Mouse (Mus musculus): ENCODE results near the gene Myo19. TPM values are rescaled to one million over a fixed set of nuclear protein-coding genes. Genes with fewer than 3 reads are reported as not detected.

Myo19 gene
- polyA plus RNA-seq, 1 experiment from 2014 or later, result 10.0 TPM

DNA sequence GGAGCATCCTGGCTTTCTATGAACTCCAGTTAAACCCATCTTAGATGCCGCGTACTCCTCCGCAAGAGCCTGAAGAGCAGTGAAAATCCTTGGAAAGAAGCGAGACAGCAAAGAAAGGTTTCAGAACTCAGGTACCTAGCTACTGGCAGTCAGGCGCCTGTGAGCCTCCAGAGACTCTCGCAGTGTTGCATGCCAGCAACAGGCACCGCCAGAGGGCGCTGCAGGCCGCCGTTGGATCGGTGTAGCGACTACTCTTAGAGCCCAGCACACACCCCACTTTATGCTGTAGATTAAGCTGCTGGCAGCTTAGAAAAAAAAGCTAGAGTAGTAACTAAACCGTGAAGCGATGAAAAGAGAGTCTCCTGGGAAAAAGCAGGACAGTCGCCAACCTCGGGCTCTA, 38.5 kb downstream of the Myo19 start:
- Histone ChIP-seq H3K9ac (ENCODE audit: low read length) (peak overlapping the region; percentile 4; the same call in 1 of the 2 replicates), H3K27ac (ENCODE audit: low read depth) (no peak overlapping the region), H3K4me1 (replicated peaks; ENCODE audit: control insufficient read depth, insufficient read depth, low read length) (0 out of 2 replicates have a peak, but pooled peaks cover 4% of the 10 kb centered on the region), H3K27me3 (replicated peaks; ENCODE audit: control insufficient read depth, insufficient read depth, low read length) (no peaks in the 10 kb centered on the region), H3K4me2 (ENCODE audit: low read length) (peak overlapping the region; percentile 33), H3K9me3 (ENCODE audit: control insufficient read depth, low read length) (no peaks in the 10 kb centered on the region), H3K4me3 (ENCODE audit: low read depth, low read length) (no peak overlapping the region), H3K36me3 (ENCODE audit: control insufficient read depth, insufficient read depth, low read length) (peaks cover 6% of the 10 kb centered on the region; the same call in 1 of the 2 replicates)
- ATAC-seq (replicated peaks; ENCODE audit: low FRiP score, low TSS enrichment, low read depth), result no peak
- 7% methylated on average over 16 of the region's 16 CpGs for WGBS
- peak; percentile 94 for DNase-seq (ENCODE audit: low spot score)

DNA sequence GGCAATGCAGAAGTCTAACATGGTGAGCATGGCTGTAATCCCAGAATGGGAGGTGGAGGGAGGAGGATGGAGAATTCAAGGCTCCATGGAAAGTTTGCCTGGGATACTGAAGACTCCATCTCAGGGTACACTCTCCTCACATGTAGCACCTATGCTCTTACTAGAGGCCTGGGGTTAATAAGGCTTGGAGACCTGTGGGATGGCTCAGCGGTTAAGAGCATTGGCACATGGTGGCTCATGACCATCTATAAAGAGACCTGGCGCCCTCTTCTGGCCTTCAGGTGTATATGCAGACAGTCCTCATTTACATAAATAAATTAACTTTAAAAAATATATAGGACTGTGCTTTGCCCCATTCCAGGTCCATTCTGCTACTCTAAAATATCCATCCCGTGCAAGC, 39.3 kb downstream of the Myo19 start:
- no peak overlapping the region for H3K4me2 ChIP-seq (ENCODE audit: low read length)
- DNase-seq (ENCODE audit: low spot score) (no peak), ATAC-seq (replicated peaks; ENCODE audit: low FRiP score, low TSS enrichment, low read depth) (no peak)
- no peak overlapping the region for H3K4me3 ChIP-seq (ENCODE audit: low read depth, low read length)
- 49% methylated on average over 3 of the region's 3 CpGs for WGBS
- H3K27me3 ChIP-seq (replicated peaks; ENCODE audit: control insufficient read depth, insufficient read depth, low read length), result no peaks in the 10 kb centered on the region
- H3K36me3 ChIP-seq (ENCODE audit: control insufficient read depth, insufficient read depth, low read length), result no peaks in the 10 kb centered on the region
- no peak overlapping the region for H3K9ac ChIP-seq (ENCODE audit: low read length)
- no peaks in the 10 kb centered on the region for H3K9me3 ChIP-seq (ENCODE audit: control insufficient read depth, low read length)
- no peak overlapping the region for H3K27ac ChIP-seq (ENCODE audit: low read depth)
- H3K4me1 ChIP-seq (replicated peaks; ENCODE audit: control insufficient read depth, insufficient read depth, low read length), result 0 out of 2 replicates have a peak, but pooled peaks cover 4% of the 10 kb centered on the region

DNA sequence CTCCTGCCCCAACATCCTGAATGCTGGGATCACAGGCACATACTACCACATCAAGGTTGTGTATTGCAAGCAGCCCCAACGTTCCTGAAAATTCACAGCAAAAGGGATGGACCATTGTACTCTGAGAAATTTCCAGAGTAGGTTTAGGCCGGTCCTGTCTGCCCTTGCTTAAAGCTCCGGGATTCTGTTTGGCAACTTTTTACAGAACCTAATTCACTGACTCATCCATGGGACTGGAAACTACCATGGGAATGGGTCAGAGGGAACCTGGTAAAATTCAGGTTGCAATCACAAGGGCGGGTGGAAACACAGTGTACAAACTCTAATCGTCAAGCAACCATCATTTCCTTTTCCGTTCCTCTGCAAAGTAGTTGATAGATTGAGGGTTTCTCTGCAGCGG, 40.0 kb downstream of the Myo19 start:
- Histone ChIP-seq H3K27ac (ENCODE audit: low read depth) (no peak overlapping the region), H3K9ac (ENCODE audit: low read length) (no peak overlapping the region), H3K9me3 (ENCODE audit: control insufficient read depth, low read length) (no peaks in the 10 kb centered on the region), H3K4me3 (ENCODE audit: low read depth, low read length) (no peak overlapping the region), H3K4me2 (ENCODE audit: low read length) (no peak overlapping the region), H3K4me1 (replicated peaks; ENCODE audit: control insufficient read depth, insufficient read depth, low read length) (0 out of 2 replicates have a peak, but pooled peaks cover 4% of the 10 kb centered on the region), H3K36me3 (ENCODE audit: control insufficient read depth, insufficient read depth, low read length) (no peaks in the 10 kb centered on the region), H3K27me3 (replicated peaks; ENCODE audit: control insufficient read depth, insufficient read depth, low read length) (no peaks in the 10 kb centered on the region)
- 70% methylated on average over 7 of the region's 7 CpGs for WGBS
- ATAC-seq (replicated peaks; ENCODE audit: low FRiP score, low TSS enrichment, low read depth) (no peak), DNase-seq (ENCODE audit: low spot score) (no peak)

DNA sequence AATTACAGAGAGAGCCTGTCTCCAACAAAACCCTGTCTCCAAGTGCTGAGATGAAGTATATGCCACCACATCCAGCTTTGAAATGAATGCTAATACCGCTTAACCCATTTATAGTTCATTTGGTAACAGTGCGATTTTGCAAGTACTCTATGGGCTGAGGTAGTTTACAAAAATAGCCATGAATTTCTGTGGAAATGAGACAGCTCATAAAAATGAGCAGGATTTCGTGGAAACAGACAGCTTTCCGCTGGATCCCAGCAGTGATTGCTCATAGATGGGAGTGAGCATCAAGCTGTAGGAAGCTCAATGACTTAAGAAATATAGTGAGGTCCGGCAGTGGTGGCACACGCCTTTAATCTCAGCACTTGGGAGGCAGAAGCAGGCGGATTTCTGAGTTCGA, 41.0 kb downstream of the Myo19 start:
- no peak overlapping the region for H3K4me2 ChIP-seq (ENCODE audit: low read length)
- H3K27me3 ChIP-seq (replicated peaks; ENCODE audit: control insufficient read depth, insufficient read depth, low read length), result no peaks in the 10 kb centered on the region
- H3K4me1 ChIP-seq (replicated peaks; ENCODE audit: control insufficient read depth, insufficient read depth, low read length), result no peaks in the 10 kb centered on the region
- WGBS, result 84% methylated on average over 8 of the region's 8 CpGs
- ATAC-seq (replicated peaks; ENCODE audit: low FRiP score, low TSS enrichment, low read depth), result no peak
- no peak overlapping the region for H3K4me3 ChIP-seq (ENCODE audit: low read depth, low read length)
- H3K27ac ChIP-seq (ENCODE audit: low read depth), result no peak overlapping the region
- DNase-seq (ENCODE audit: low spot score), result no peak
- H3K9ac ChIP-seq (ENCODE audit: low read length), result no peak overlapping the region
- H3K36me3 ChIP-seq (ENCODE audit: control insufficient read depth, insufficient read depth, low read length), result no peaks in the 10 kb centered on the region
- H3K9me3 ChIP-seq (ENCODE audit: control insufficient read depth, low read length), result no peaks in the 10 kb centered on the region

DNA sequence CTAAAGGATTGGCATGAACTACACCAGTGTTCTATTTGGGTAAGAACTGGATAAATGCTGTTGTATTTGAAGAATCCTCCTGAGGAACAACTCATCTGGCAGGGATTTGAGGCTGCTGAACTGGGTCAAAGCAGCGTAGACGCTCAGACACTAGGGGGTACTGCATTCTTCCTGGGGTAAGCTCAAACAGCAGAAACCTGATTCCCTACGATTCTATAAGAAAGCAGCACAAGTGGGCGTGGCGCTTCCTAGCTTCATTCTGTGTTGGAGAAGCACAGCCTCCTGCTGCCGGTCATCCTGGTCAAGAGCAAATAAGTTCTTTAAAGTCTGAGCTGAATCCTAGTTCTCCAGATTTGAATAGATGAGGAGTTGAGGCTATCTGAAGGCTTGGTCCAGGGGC, 52.3 kb downstream of the Myo19 start:
- H3K27me3 ChIP-seq (replicated peaks; ENCODE audit: control insufficient read depth, insufficient read depth, low read length), result no peaks in the 10 kb centered on the region
- no peaks in the 10 kb centered on the region for H3K4me1 ChIP-seq (replicated peaks; ENCODE audit: control insufficient read depth, insufficient read depth, low read length)
- no peak overlapping the region for H3K9ac ChIP-seq (ENCODE audit: low read length)
- H3K9me3 ChIP-seq (ENCODE audit: control insufficient read depth, low read length), result no peaks in the 10 kb centered on the region
- H3K4me3 ChIP-seq (ENCODE audit: low read depth, low read length), result no peak overlapping the region
- WGBS, result 11% methylated on average over 6 of the region's 6 CpGs
- DNase-seq (ENCODE audit: low spot score), result no peak
- H3K27ac ChIP-seq (ENCODE audit: low read depth), result no peak overlapping the region
- no peaks in the 10 kb centered on the region for H3K36me3 ChIP-seq (ENCODE audit: control insufficient read depth, insufficient read depth, low read length)
- ATAC-seq (replicated peaks; ENCODE audit: low FRiP score, low TSS enrichment, low read depth), result no peak
- no peak overlapping the region for H3K4me2 ChIP-seq (ENCODE audit: low read length)

DNA sequence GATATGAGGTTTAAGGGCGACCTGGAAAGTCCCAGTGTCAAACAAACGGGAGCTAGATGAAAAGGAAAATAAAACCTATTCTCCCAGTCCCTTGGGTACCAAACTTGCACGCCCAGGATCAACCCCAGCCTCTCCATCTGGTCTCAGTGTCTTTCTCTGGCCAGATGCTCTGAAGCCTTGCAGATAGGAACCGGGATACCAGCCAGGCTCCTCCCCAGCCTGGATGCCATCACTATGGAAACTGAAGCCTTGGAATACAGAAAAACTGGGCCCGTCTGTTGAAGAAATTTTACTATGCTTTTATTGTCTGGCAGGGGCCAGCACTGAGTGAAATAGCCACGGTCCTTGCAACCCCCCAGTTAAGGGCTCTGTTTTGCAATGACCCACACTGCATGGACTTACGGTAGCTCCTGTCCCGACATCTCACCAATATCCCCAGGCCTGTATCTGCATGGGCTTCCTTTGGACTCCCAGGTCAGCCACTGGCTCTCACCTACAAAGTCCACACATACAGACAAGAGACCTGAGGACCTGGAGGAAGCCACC, 59.6 kb downstream of the Myo19 start:
- no peak overlapping the region for H3K9ac ChIP-seq (ENCODE audit: low read length)
- WGBS, result 62% methylated on average over 8 of the region's 8 CpGs
- no peak for ATAC-seq (replicated peaks; ENCODE audit: low FRiP score, low TSS enrichment, low read depth)

DNA sequence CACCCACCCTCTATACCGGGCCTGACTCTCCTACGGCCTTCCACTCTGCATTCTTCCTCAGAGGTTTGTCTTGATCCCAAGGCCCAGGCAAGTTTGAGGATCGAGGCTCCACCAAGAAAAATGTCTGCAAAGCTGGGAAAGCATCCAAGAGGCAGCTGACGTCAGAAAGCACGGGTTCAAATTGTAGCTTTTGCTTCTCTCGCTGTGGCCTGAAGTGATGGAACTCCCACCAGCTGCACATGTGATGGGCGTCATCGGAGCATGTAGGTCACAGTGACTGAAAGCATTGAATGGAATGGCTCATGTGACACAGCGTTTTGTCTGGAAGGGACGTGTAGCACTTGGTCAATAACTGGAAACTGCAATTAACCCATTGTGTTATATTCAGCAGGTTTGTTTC, 60.2 kb downstream of the Myo19 start:
- no peak overlapping the region for H3K4me2 ChIP-seq (ENCODE audit: low read length)
- H3K36me3 ChIP-seq (ENCODE audit: control insufficient read depth, insufficient read depth, low read length), result no peaks in the 10 kb centered on the region
- no peak for ATAC-seq (replicated peaks; ENCODE audit: low FRiP score, low TSS enrichment, low read depth)
- peaks cover 7% of the 10 kb centered on the region for H3K27me3 ChIP-seq (replicated peaks; ENCODE audit: control insufficient read depth, insufficient read depth, low read length)
- no peak overlapping the region for H3K9ac ChIP-seq (ENCODE audit: low read length)
- H3K4me1 ChIP-seq (replicated peaks; ENCODE audit: control insufficient read depth, insufficient read depth, low read length), result no peaks in the 10 kb centered on the region
- no peak for DNase-seq (ENCODE audit: low spot score)
- no peak overlapping the region for H3K27ac ChIP-seq (ENCODE audit: low read depth)
- H3K9me3 ChIP-seq (ENCODE audit: control insufficient read depth, low read length), result no peaks in the 10 kb centered on the region
- WGBS, result 80% methylated on average over 10 of the region's 10 CpGs
- no peak overlapping the region for H3K4me3 ChIP-seq (ENCODE audit: low read depth, low read length)

More for the DNA sequence above, 59.6 kb downstream of the Myo19 start:
- Histone ChIP-seq H3K36me3 (ENCODE audit: control insufficient read depth, insufficient read depth, low read length) (no peaks in the 10 kb centered on the region), H3K4me3 (ENCODE audit: low read depth, low read length) (no peak overlapping the region), H3K9me3 (ENCODE audit: control insufficient read depth, low read length) (no peaks in the 10 kb centered on the region), H3K4me1 (replicated peaks; ENCODE audit: control insufficient read depth, insufficient read depth, low read length) (no peaks in the 10 kb centered on the region), H3K27ac (ENCODE audit: low read depth) (no peak overlapping the region), H3K27me3 (replicated peaks; ENCODE audit: control insufficient read depth, insufficient read depth, low read length) (peaks cover 2% of the 10 kb centered on the region), H3K4me2 (ENCODE audit: low read length) (no peak overlapping the region)
- DNase-seq (ENCODE audit: low spot score), result no peak

DNA sequence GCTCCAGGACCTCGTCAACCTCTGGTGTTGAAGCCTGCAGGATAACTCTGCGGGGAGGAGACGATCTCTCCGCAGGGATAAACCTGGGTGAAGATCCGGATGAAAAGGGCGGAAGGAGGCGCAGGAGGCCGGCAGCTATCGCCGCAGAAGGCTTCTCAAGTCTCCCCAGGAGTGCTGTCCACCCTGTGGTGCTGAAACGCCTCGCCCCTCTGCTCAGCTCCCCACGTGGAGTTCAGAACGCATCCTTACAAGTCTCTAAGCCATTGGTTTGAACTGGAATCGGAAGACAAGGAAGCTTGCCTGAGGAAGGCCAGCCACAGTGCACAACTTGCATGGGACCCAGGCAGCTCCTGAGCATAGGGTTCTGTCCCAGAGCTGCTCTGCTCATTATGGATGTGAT, 64.0 kb downstream of the Myo19 start:
- Histone ChIP-seq H3K36me3 (ENCODE audit: control insufficient read depth, insufficient read depth, low read length) (no peaks in the 10 kb centered on the region), H3K4me2 (ENCODE audit: low read length) (peak overlapping the region; percentile 30), H3K4me1 (replicated peaks; ENCODE audit: control insufficient read depth, insufficient read depth, low read length) (no peaks in the 10 kb centered on the region), H3K27ac (ENCODE audit: low read depth) (no peak overlapping the region), H3K9ac (ENCODE audit: low read length) (no peak overlapping the region), H3K4me3 (ENCODE audit: low read depth, low read length) (no peak overlapping the region), H3K27me3 (replicated peaks; ENCODE audit: control insufficient read depth, insufficient read depth, low read length) (peaks cover 8% of the 10 kb centered on the region), H3K9me3 (ENCODE audit: control insufficient read depth, low read length) (no peaks in the 10 kb centered on the region)
- 0% methylated on average over 15 of the region's 15 CpGs for WGBS
- peak; percentile 93 for DNase-seq (ENCODE audit: low spot score)
- no peak for ATAC-seq (replicated peaks; ENCODE audit: low FRiP score, low TSS enrichment, low read depth)

DNA sequence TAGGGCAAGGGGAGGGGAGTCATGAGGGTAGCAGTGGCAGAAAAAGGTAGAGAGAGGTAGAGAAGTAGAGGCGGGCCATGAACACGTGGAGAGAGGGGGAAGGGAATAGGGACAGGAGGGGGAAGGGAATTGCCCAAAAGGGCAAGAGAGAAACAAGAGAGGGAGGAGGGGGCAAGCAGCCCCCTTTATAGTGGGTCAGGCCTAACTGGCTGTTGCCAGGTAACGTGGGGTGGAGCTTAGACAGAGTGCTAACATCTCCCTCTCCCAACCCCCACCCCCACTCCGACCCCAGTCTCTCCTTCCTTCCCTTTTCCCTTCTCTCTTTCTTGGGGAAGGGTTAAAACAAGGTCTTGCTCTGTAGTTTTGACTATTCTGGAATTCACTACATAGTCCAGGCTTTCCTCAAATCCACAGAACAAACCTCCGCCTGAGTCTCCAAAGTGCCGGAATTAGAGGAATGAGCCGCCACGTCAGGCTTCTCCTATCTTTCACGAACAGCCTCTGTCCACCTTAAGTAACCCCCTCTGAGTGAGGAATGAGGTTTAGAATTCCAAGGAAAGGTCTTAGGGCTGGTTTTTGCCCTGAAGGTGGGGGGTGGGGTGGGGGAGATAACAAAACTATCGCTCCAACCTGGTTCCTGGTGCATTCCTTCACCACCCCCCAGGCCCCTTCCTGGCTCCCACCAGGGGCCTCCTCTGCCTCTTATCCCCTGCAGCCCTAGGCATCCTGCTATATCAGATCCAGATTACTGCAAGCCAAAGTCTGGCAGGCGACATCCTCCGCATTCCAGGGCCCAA, 64.9 kb downstream of the Myo19 start:
- no peaks in the 10 kb centered on the region for H3K36me3 ChIP-seq (ENCODE audit: control insufficient read depth, insufficient read depth, low read length)
- ATAC-seq (replicated peaks; ENCODE audit: low FRiP score, low TSS enrichment, low read depth), result no peak
- no peak overlapping the region for H3K4me2 ChIP-seq (ENCODE audit: low read length)
- no peak overlapping the region for H3K4me3 ChIP-seq (ENCODE audit: low read depth, low read length)
- DNase-seq (ENCODE audit: low spot score), result no peak
- peaks cover 8% of the 10 kb centered on the region for H3K27me3 ChIP-seq (replicated peaks; ENCODE audit: control insufficient read depth, insufficient read depth, low read length)
- no peaks in the 10 kb centered on the region for H3K9me3 ChIP-seq (ENCODE audit: control insufficient read depth, low read length)
- no peaks in the 10 kb centered on the region for H3K4me1 ChIP-seq (replicated peaks; ENCODE audit: control insufficient read depth, insufficient read depth, low read length)
- 4% methylated on average over 12 of the region's 12 CpGs for WGBS
- no peak overlapping the region for H3K9ac ChIP-seq (ENCODE audit: low read length)
- no peak overlapping the region for H3K27ac ChIP-seq (ENCODE audit: low read depth)
